In genomic region chr6:41055581-41055980, GRCm38 (mm10) we compare ENCODE assay signal across 10 mouse cellular contexts. TPM values are rescaled to one million over a fixed set of nuclear protein-coding genes. Genes with fewer than 3 reads are reported as not detected.
DNase-seq lines count a peak whose midpoint lies in the region; ATAC-seq and TF ChIP-seq lines count a peak whose summit lies in the region.
"Had no signal": no experiment of that assay in that cellular context is flagged by ENCODE, and none has a peak within 500 bp of the region (broad histone marks: within the 10 kb centered on the region; RNA-seq: fewer than 3 reads in every experiment).

No protein-coding gene starts in this region.

- H3K4me1 ChIP-seq in lung, adult 2 months (ENCODE audit: control insufficient read depth, insufficient read depth, low read length): no peaks in the 10 kb centered on the region
- no peaks in the 10 kb centered on the region for H3K4me1 ChIP-seq in embryonic facial prominence, embryonic 11.5 days (ENCODE audit: control insufficient read depth, insufficient read depth, low read length)
- H3K4me1 ChIP-seq: liver, embryonic 15.5 days; stomach, embryonic 15.5 days had no signal

- no peak overlapping the region for H3K4me2 ChIP-seq in embryonic facial prominence, embryonic 11.5 days (ENCODE audit: low read depth, low read length)
- H3K4me2 ChIP-seq: liver, embryonic 15.5 days; stomach, embryonic 15.5 days had no signal

- H3K36me3 ChIP-seq in embryonic facial prominence, embryonic 11.5 days (replicated peaks; ENCODE audit: control insufficient read depth, insufficient read depth, low read depth, low read length): no peaks in the 10 kb centered on the region
- H3K36me3 ChIP-seq: liver, embryonic 15.5 days; stomach, embryonic 15.5 days had no signal

- DNase-seq in frontal cortex, postnatal 36 days (ENCODE audit: low spot score in 2 of 2): peak; percentile 34 to 51
- DNase-seq in frontal cortex, postnatal 14 days (ENCODE audit: low spot score in 2 of 2): no peak
- DNase-seq in lung, adult 2 months: peak; percentile 4
- DNase-seq in lung, adult 18-20 months: no peak
- peak; percentile 26 for DNase-seq in Muller cell, postnatal 12 days (ENCODE audit: inconsistent ontology term)
- peak; percentile 66 for DNase-seq in embryonic facial prominence, embryonic 11.5 days (ENCODE audit: low spot score)
- DNase-seq in lung, postnatal 36 days: peak; percentile 21
- no peak for DNase-seq in layer of hippocampus, adult 8-10 months (ENCODE audit: low spot score in 2 of 2)

- no peaks in the 10 kb centered on the region for H3K27me3 ChIP-seq in embryonic facial prominence, embryonic 11.5 days (ENCODE audit: control insufficient read depth, insufficient read depth, low read length)
- H3K27me3 ChIP-seq: liver, embryonic 15.5 days; stomach, embryonic 15.5 days had no signal

- WGBS in lung, adult 2 months: 28% methylated on average over 2 of the region's 2 CpGs
- 39% methylated on average over 2 of the region's 2 CpGs for WGBS in embryonic facial prominence, embryonic 11.5 days

- 0 out of 2 replicates have a peak, but pooled peaks have one; percentile 10 for TF ChIP-seq CTCF in lung, adult 2 months (IDR thresholded peaks at IDR 0.05; ENCODE audit: insufficient read depth, low read length)

- no peak overlapping the region for H3K4me3 ChIP-seq in lung, adult 2 months (replicated peaks; ENCODE audit: extremely low read depth, low read depth, low read length)
- no peak overlapping the region for H3K4me3 ChIP-seq in embryonic facial prominence, embryonic 11.5 days (ENCODE audit: low read depth, low read length)
- H3K4me3 ChIP-seq: liver, embryonic 15.5 days; stomach, embryonic 15.5 days had no signal

- no peak for TF ChIP-seq POLR2A in lung, adult 2 months (IDR thresholded peaks at IDR 0.05; ENCODE audit: borderline replicate concordance, extremely low read depth, low read depth, low read length)

- ATAC-seq in embryonic facial prominence, embryonic 11.5 days (replicated peaks; ENCODE audit: insufficient number of reproducible peaks, low FRiP score, low TSS enrichment, low read depth): no peak

- no peak overlapping the region for H3K9ac ChIP-seq in embryonic facial prominence, embryonic 11.5 days (replicated peaks; ENCODE audit: low read length)
- H3K9ac ChIP-seq: liver, embryonic 15.5 days; stomach, embryonic 15.5 days had no signal

- no peaks in the 10 kb centered on the region for H3K9me3 ChIP-seq in embryonic facial prominence, embryonic 11.5 days (replicated peaks; ENCODE audit: control insufficient read depth, low read length)
- H3K9me3 ChIP-seq: liver, embryonic 15.5 days; stomach, embryonic 15.5 days had no signal

- H3K27ac ChIP-seq in embryonic facial prominence, embryonic 11.5 days (replicated peaks; ENCODE audit: low read depth, low read length): no peak overlapping the region
- H3K27ac ChIP-seq: liver, embryonic 15.5 days; stomach, embryonic 15.5 days had no signal

RNA-seq across cellular contexts. Expression of gene 2210010C04Rik, which starts 20.3 kb away (rescaled TPM):
- 0.14 and 3.2 TPM in 2 replicates for polyA plus RNA-seq in lung, adult 2 months (2012; rRNA removed)
- polyA plus RNA-seq in embryonic facial prominence, embryonic 11.5 days (2014; fragmentation: Nextera tagmentation; extraction: Ambion mirVana): not detected in 2 replicates
- total RNA-seq in layer of hippocampus, adult 8-10 months (2022): not detected
- polyA plus RNA-seq: liver, embryonic 15.5 days had no signal

RNA-seq across cellular contexts. Expression of gene Gm2663, which starts 56.3 kb away (rescaled TPM):
- not detected in 2 replicates for polyA plus RNA-seq in lung, adult 2 months (2012; rRNA removed)
- polyA plus RNA-seq in embryonic facial prominence, embryonic 11.5 days (2014; fragmentation: Nextera tagmentation; extraction: Ambion mirVana): not detected in 2 replicates
- total RNA-seq in layer of hippocampus, adult 8-10 months (2022): not detected
- polyA plus RNA-seq: liver, embryonic 15.5 days; stomach, embryonic 15.5 days had no signal

Comparison
In these comparisons a context has a peak if more than half of its experiments do, and no peak if none do; other contexts are left out.
1. DNase-seq: peak in frontal cortex, postnatal 36 days (2 of 2), lung, adult 2 months (single experiment), Muller cell, postnatal 12 days (single experiment), embryonic facial prominence, embryonic 11.5 days (single experiment) and lung, postnatal 36 days (single experiment); none in frontal cortex, postnatal 14 days (0 of 2), lung, adult 18-20 months (0 of 2) and layer of hippocampus, adult 8-10 months (0 of 2).